In genomic region chr15:94220686-94221085, GRCm38 (mm10) we compare ENCODE assay signal across 12 mouse cellular contexts.
DNase-seq lines count a peak whose midpoint lies in the region; ATAC-seq lines count a peak whose summit lies in the region.
"Had no signal": no experiment of that assay in that cellular context is flagged by ENCODE, and none has a peak within 500 bp of the region (broad histone marks: within the 10 kb centered on the region; RNA-seq: fewer than 3 reads in every experiment).

No protein-coding gene starts in this region.

- H3K9me3 ChIP-seq in kidney, embryonic 15.5 days (replicated peaks): no peaks in the 10 kb centered on the region
- H3K9me3 ChIP-seq in limb, embryonic 15.5 days: no peaks in the 10 kb centered on the region
- H3K9me3 ChIP-seq: embryonic facial prominence, embryonic 15.5 days had no signal

- WGBS in kidney, embryonic 15.5 days: 13% methylated on average over 8 of the region's 8 CpGs
- 28% methylated on average over 8 of the region's 8 CpGs for WGBS in limb, embryonic 15.5 days

- peak; percentile 73 for ATAC-seq in kidney, embryonic 15.5 days (replicated peaks; ENCODE audit: low FRiP score)
- no peak for ATAC-seq in limb, embryonic 15.5 days (ENCODE audit: insufficient number of reproducible peaks, low FRiP score, low TSS enrichment, low read depth)
- no peak for ATAC-seq in CD4-positive, CD25-positive, alpha-beta regulatory T cell, adult 4 months

- peak overlapping the region; percentile 8; the same call in 1 of the 2 replicates for H3K4me2 ChIP-seq in kidney, embryonic 15.5 days
- H3K4me2 ChIP-seq in limb, embryonic 15.5 days: no peak overlapping the region
- H3K4me2 ChIP-seq: embryonic facial prominence, embryonic 15.5 days had no signal

- H3K4me1 ChIP-seq in kidney, embryonic 15.5 days: peaks cover 30% of the 10 kb centered on the region
- H3K4me1 ChIP-seq in limb, embryonic 15.5 days: peaks cover 13% of the 10 kb centered on the region

- H3K36me3 ChIP-seq in kidney, embryonic 15.5 days: no peaks in the 10 kb centered on the region
- no peaks in the 10 kb centered on the region for H3K36me3 ChIP-seq in limb, embryonic 15.5 days
- H3K36me3 ChIP-seq: embryonic facial prominence, embryonic 15.5 days had no signal

- no peak overlapping the region for H3K4me3 ChIP-seq in kidney, embryonic 15.5 days (replicated peaks)
- H3K4me3 ChIP-seq in limb, embryonic 15.5 days: no peak overlapping the region
- H3K4me3 ChIP-seq: embryonic facial prominence, embryonic 15.5 days had no signal

- no peaks in the 10 kb centered on the region for H3K27me3 ChIP-seq in kidney, embryonic 15.5 days
- no peaks in the 10 kb centered on the region for H3K27me3 ChIP-seq in limb, embryonic 15.5 days
- H3K27me3 ChIP-seq: embryonic facial prominence, embryonic 15.5 days had no signal

- peak overlapping the region; percentile 82 for H3K27ac ChIP-seq in kidney, embryonic 15.5 days
- peak overlapping the region; percentile 60; the same call in 1 of the 2 replicates for H3K27ac ChIP-seq in limb, embryonic 15.5 days
- H3K27ac ChIP-seq: embryonic facial prominence, embryonic 15.5 days had no signal

- no peak overlapping the region for H3K9ac ChIP-seq in kidney, embryonic 15.5 days
- no peak overlapping the region for H3K9ac ChIP-seq in limb, embryonic 15.5 days
- H3K9ac ChIP-seq: embryonic facial prominence, embryonic 15.5 days had no signal

- no peak for DNase-seq in kidney, adult 18-20 months
- peak; percentile 27 for DNase-seq in NIH3T3 (ENCODE audit: low read depth)
- peak; percentile 19 for DNase-seq in brain, adult 2 months (ENCODE audit: low read depth, low spot score)
- DNase-seq in spleen, adult 18-20 months: no peak
- DNase-seq: adrenal gland, postnatal 36 days; cerebellum, adult 8-10 months; layer of hippocampus, postnatal 36 days; liver had no signal

Comparison
In these comparisons a context has a peak if more than half of its experiments do, and no peak if none do; other contexts are left out.
1. DNase-seq: peak in NIH3T3 (single experiment) and brain, adult 2 months (single experiment); none in kidney, adult 18-20 months (single experiment) and spleen, adult 18-20 months (0 of 2).